Mouse (Mus musculus): ENCODE data around the gene Gm49345. TPM values are rescaled to one million over a fixed set of nuclear protein-coding genes. Genes with fewer than 3 reads are reported as not detected.
"Not testable (repeated sequence)": the region's sequence is repeated elsewhere in the genome, so short reads cannot be mapped to it uniquely, and the experiment has no call there.

Gene Gm49345
- polyA plus RNA-seq (2012; rRNA removed): not detected in 2 replicates
- polyA plus RNA-seq (2014; fragmentation: Nextera tagmentation; extraction: Ambion mirVana): not detected in 2 replicates

DNA sequence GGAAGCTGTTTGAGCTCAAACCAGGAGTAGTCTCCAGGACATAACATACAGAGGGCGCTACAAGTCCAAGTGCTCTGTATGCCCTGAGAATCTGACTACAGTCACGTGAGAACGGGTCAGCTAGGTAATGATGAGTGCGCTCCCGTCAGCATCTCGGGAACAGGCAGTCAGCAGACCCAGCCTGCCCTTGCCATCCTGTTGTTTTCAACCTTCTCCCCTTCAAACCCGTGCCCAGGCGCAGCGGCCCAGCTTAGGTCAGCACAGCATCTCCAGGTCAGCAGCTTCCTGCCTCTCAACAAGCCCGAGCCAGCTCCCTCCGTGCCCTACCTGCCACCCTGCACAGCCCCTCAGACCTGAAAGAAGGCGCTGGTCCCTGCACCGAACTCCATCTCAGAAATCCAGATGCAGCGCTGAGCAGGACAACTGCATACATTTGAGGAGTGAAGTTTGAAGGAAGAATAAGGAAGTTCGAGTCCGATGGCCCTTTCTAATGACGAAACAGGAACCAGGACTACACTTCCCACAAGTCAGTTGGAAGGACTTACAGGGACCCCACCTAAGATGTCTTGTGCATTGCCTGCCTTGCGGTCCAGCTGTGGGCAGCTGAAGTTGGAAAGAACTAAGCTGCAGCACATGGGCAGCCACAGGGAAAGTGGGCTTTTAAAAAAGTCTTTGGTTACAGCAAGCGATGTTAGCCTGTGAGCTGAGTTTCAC, at the start of gene Gm49345, which contains the start of gene Zfp729a:
Gene Gm49345, minus strand, starts transcription at position 476 of the 714 bp plus-strand sequence.
Gene Zfp729a, minus strand, starts transcription at position 498 of the 714 bp plus-strand sequence.
- peak; percentile 32; the same call in 1 of the 2 replicates for TF ChIP-seq POLR2A (IDR thresholded peaks at IDR 0.05; ENCODE audit: borderline replicate concordance, extremely low read depth, insufficient read depth, insufficient read length)
- Histone ChIP-seq H3K36me3 (ENCODE audit: control insufficient read depth, insufficient read depth, low read length) (no peaks in the 10 kb centered on the region), H3K9ac (ENCODE audit: low read depth, low read length, severe bottlenecking) (peak within 1 kb of the TSS; percentile 83), H3K9me3 (ENCODE audit: control insufficient read depth, low read length) (no peaks in the 10 kb centered on the region), H3K4me3 (replicated peaks; ENCODE audit: low read length) (peak within 1 kb of the TSS; percentile 79), H3K27me3 (ENCODE audit: control insufficient read depth, insufficient read depth, low read length) (no peaks in the 10 kb centered on the region), H3K4me1 (ENCODE audit: control insufficient read depth, insufficient read depth, low read length) (no peaks in the 10 kb centered on the region), H3K27ac (replicated peaks; ENCODE audit: low read depth, low read length) (peak within 1 kb of the TSS; percentile 63), H3K4me2 (replicated peaks; ENCODE audit: low read depth, low read length, severe bottlenecking) (peak within 1 kb of the TSS; percentile 60)
- DNase-seq (ENCODE audit: low spot score) (peak; percentile 90), ATAC-seq (ENCODE audit: low FRiP score, low read depth) (peak; percentile 98)
- 0% methylated on average over 17 of the region's 19 CpGs for WGBS

DNA sequence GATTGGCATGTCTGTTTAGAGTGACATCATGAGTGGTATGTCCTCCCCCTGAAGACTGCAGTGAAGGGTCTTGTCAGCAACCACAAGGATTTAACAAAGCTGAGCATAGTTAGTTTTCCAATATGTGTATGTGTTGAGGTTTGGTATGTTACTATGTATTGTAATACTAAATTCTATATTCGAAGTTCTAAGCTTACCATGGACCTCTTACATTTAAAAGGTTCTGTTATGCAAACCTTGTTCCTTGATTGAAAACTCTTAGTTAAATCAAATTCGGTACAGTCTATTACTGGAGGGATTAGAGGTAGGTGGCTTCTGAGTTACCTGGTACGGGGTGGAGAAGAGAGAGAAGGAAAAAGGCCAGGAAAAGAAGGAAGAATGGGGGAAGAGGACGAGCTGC, 49.4 kb upstream of the Gm49345 start, which contains the start of gene Zfp738:
Gene Zfp738, minus strand, starts transcription at position 101 of the 400 bp plus-strand sequence.
- TF ChIP-seq POLR2A (IDR thresholded peaks at IDR 0.05; ENCODE audit: borderline replicate concordance, extremely low read depth, insufficient read depth, insufficient read length): no peak
- Histone ChIP-seq H3K27ac (replicated peaks; ENCODE audit: low read depth, low read length) (no peak within 1 kb of the TSS), H3K9ac (ENCODE audit: low read depth, low read length, severe bottlenecking) (no peak within 1 kb of the TSS), H3K9me3 (ENCODE audit: control insufficient read depth, low read length) (no peaks in the 10 kb centered on the region), H3K27me3 (ENCODE audit: control insufficient read depth, insufficient read depth, low read length) (no peaks in the 10 kb centered on the region), H3K4me1 (ENCODE audit: control insufficient read depth, insufficient read depth, low read length) (peaks cover 3% of the 10 kb centered on the region; the same call in 1 of the 2 replicates), H3K4me3 (replicated peaks; ENCODE audit: low read length) (no peak within 1 kb of the TSS), H3K4me2 (replicated peaks; ENCODE audit: low read depth, low read length, severe bottlenecking) (no peak within 1 kb of the TSS), H3K36me3 (ENCODE audit: control insufficient read depth, insufficient read depth, low read length) (no peaks in the 10 kb centered on the region)
- WGBS: 77% methylated on average over 4 of the region's 4 CpGs
- no peak for ATAC-seq (ENCODE audit: low FRiP score, low read depth)
- DNase-seq (ENCODE audit: low spot score): no peak

DNA sequence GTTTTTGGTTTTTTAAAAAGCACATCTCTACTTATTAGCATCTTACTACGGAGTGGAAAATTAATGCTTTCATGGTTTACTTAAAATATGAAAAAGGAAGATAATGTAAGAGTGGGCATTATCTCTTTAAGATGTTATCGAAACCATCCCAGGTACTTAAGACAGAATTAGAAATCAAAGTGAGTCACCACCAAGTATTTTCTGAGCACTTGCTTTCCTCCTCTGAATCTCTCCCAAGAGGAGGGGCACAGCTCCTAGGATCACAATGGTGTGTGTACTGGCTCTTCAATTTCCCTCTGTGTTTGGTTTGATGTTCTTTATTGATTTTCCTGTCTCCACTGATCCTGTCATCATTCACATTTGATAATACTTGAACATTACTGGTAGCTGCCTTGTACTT, 46.3 kb upstream of the Gm49345 start:
- H3K27ac ChIP-seq (replicated peaks; ENCODE audit: low read depth, low read length); H3K9me3 ChIP-seq (ENCODE audit: control insufficient read depth, low read length); H3K27me3 ChIP-seq (ENCODE audit: control insufficient read depth, insufficient read depth, low read length); H3K4me1 ChIP-seq (ENCODE audit: control insufficient read depth, insufficient read depth, low read length); H3K36me3 ChIP-seq (ENCODE audit: control insufficient read depth, insufficient read depth, low read length); DNase-seq (ENCODE audit: low spot score); ATAC-seq (ENCODE audit: low FRiP score, low read depth): not testable (repeated sequence)
- peak overlapping the region; percentile 41; the same call in 1 of the 2 replicates for H3K4me2 ChIP-seq (replicated peaks; ENCODE audit: low read depth, low read length, severe bottlenecking)
- WGBS: 76% methylated on average over 2 of the region's 2 CpGs
- peak overlapping the region; percentile 80 for H3K9ac ChIP-seq (ENCODE audit: low read depth, low read length, severe bottlenecking)
- H3K4me3 ChIP-seq (replicated peaks; ENCODE audit: low read length): peak overlapping the region; percentile 66

DNA sequence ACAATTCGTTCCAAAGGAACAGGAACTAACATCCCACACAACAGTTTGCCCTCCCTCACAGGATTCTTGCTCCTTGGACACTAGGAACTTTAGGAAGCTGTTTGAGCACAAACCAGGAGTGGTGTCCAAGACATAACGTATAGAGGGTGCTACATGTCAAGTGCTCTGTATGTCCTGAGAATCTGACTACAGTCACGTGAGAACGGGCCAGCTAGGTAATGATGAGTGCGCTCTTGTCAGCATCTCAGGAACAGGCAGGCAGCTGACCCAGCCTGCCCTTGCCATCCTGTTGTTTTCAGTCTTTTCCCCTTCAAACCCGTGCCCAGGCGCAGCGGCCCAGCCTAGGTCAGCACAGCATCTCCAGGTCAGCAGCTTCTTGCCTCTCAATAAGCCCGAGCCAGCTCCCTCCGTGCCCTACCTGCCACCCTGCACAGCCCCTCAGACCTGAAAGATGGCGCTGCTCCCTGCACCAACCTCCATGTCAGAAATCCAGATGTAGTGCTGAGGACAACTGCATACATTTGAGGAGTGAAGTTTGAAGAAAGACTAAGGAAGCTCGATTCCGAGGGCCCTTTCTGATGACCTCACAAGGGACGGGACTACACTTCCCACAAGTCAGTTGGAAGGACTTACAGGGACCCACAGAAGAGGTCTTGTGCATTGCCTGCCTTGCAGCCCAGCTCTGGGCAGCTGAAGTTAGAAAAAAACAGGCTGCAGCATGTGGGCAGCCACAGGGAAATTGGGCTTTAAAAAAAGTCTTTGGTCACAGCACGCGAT, 45.6 kb upstream of the Gm49345 start:
- not testable (repeated sequence) for H3K36me3 ChIP-seq (ENCODE audit: control insufficient read depth, insufficient read depth, low read length); H3K27me3 ChIP-seq (ENCODE audit: control insufficient read depth, insufficient read depth, low read length); H3K9me3 ChIP-seq (ENCODE audit: control insufficient read depth, low read length); H3K4me1 ChIP-seq (ENCODE audit: control insufficient read depth, insufficient read depth, low read length)
- 18% methylated on average over 16 of the region's 16 CpGs for whole genome bisulfite sequencing
- ATAC-seq (ENCODE audit: low FRiP score, low read depth) (peak; percentile 100), DNase-seq (ENCODE audit: low spot score) (peak; percentile 90)
- H3K9ac ChIP-seq (ENCODE audit: low read depth, low read length, severe bottlenecking): peak overlapping the region; percentile 80
- peak overlapping the region; percentile 61 for H3K4me2 ChIP-seq (replicated peaks; ENCODE audit: low read depth, low read length, severe bottlenecking)
- H3K27ac ChIP-seq (replicated peaks; ENCODE audit: low read depth, low read length): 0 out of 2 replicates have a peak overlapping the region, but pooled peaks have one; percentile 33
- peak overlapping the region; percentile 66 for H3K4me3 ChIP-seq (replicated peaks; ENCODE audit: low read length)

DNA sequence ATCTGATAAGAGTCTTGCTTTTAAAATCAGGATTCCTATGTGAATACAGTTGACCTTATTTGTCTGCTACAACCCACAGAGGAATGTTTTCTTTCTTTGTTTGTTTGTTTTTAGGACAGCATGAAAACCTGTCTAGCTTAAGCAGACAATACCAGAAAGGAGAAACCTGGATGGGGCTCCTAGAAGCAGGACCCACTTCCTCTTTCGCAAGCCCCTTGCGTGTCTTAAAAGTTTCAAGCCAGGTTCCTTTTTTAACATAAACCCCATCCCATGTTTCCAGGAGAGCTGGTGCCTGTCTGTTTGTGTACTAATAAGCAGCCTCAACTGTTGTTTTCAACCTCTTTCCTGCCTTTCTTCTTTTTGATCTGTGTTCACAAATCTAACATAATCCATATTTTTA, 37.3 kb upstream of the Gm49345 start:
- DNase-seq (ENCODE audit: low spot score) (no peak), ATAC-seq (ENCODE audit: low FRiP score, low read depth) (no peak)
- Histone ChIP-seq H3K36me3 (ENCODE audit: control insufficient read depth, insufficient read depth, low read length) (peaks cover 4% of the 10 kb centered on the region; the same call in 1 of the 2 replicates), H3K4me3 (replicated peaks; ENCODE audit: low read length) (no peak overlapping the region), H3K9me3 (ENCODE audit: control insufficient read depth, low read length) (no peaks in the 10 kb centered on the region), H3K27ac (replicated peaks; ENCODE audit: low read depth, low read length) (no peak overlapping the region), H3K4me2 (replicated peaks; ENCODE audit: low read depth, low read length, severe bottlenecking) (no peak overlapping the region), H3K27me3 (ENCODE audit: control insufficient read depth, insufficient read depth, low read length) (no peaks in the 10 kb centered on the region), H3K9ac (ENCODE audit: low read depth, low read length, severe bottlenecking) (no peak overlapping the region), H3K4me1 (ENCODE audit: control insufficient read depth, insufficient read depth, low read length) (no peaks in the 10 kb centered on the region)
- no peak for TF ChIP-seq POLR2A (IDR thresholded peaks at IDR 0.05; ENCODE audit: borderline replicate concordance, extremely low read depth, insufficient read depth, insufficient read length)
- 91% methylated on average over 2 of the region's 2 CpGs for WGBS

Measured in limb, embryonic 14.5 days (tissue).